Comparison of ENCODE assay signal across 8 mouse cellular contexts in the genomic region with DNA sequence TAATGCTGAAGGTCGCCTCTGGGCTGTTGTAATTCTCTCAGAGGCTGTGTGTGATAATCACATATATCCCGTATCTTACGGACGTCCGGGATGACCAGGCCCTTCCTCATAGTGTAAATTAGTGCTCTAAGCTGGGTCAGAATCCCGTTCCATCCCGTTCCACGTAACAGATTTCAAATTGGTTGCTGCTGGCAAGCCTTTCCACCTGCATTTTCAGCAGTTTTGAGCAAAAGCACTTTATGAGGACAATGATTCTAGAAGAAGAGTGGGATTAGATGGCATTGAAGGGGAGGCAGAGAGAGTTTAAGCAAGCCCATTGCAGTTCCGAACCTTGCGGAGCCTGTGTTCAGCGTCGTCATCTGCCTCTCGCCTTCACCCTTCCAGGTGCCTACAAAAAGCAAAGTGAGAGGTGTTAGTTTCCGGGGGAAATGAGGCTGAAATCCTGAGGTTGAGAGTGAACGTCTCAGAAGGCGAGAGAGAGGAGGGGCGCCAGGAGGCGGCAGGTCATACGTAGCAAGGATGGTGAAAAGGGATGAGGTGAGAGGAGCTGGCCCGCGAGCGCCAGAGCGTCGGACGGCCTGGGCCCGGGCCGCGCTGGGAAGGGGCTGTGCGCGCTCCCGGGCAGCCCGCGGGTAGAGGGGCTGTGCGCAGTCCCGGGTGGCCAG. TPM values are rescaled to one million over a fixed set of nuclear protein-coding genes. Genes with fewer than 3 reads are reported as not detected.
A peak's percentile ranks its signal among the peaks of the same experiment; 100 is the strongest.
DNase-seq lines count a peak whose midpoint lies in the region; ATAC-seq lines count a peak whose summit lies in the region.

No protein-coding gene starts in this region.

- H3K4me1 ChIP-seq in forebrain, embryonic 15.5 days: peaks cover 24% of the 10 kb centered on the region
- peaks cover 10% of the 10 kb centered on the region; the same call in 1 of the 2 replicates for H3K4me1 ChIP-seq in limb, embryonic 12.5 days (replicated peaks)
- H3K4me1 ChIP-seq in neural tube, embryonic 14.5 days (ENCODE audit: control insufficient read depth, insufficient read depth, low read length): 0 out of 2 replicates have a peak, but pooled peaks cover 4% of the 10 kb centered on the region

- H3K4me2 ChIP-seq in forebrain, embryonic 15.5 days (replicated peaks): peak overlapping the region; percentile 70
- H3K4me2 ChIP-seq in limb, embryonic 12.5 days: peak overlapping the region; percentile 71
- H3K4me2 ChIP-seq in neural tube, embryonic 14.5 days (ENCODE audit: low read depth, low read length): peak overlapping the region; percentile 90

- no peaks in the 10 kb centered on the region for H3K9me3 ChIP-seq in forebrain, embryonic 15.5 days
- no peaks in the 10 kb centered on the region for H3K9me3 ChIP-seq in limb, embryonic 12.5 days
- H3K9me3 ChIP-seq in neural tube, embryonic 14.5 days (ENCODE audit: control insufficient read depth, low read length): no peaks in the 10 kb centered on the region

- peak overlapping the region; percentile 88 for H3K27ac ChIP-seq in forebrain, embryonic 15.5 days (replicated peaks)
- peak overlapping the region; percentile 91 for H3K27ac ChIP-seq in limb, embryonic 12.5 days
- peak overlapping the region; percentile 88 for H3K27ac ChIP-seq in neural tube, embryonic 14.5 days (ENCODE audit: low read depth, low read length)

- peak; percentile 65 for DNase-seq in cerebellum, adult 9-10 months
- DNase-seq in cerebellum, adult 11 months: no peak
- peak; percentile 18 to 32 for DNase-seq in right cerebral cortex, adult 2 months (ENCODE audit: low spot score in 2 of 2)
- no peak for DNase-seq in right cerebral cortex, postnatal 4 days
- no peak for DNase-seq in ovary, postnatal 14 days (ENCODE audit: low spot score)

- WGBS in forebrain, embryonic 15.5 days: under 1% methylated on average over 35 of the region's 35 CpGs
- 1% methylated on average over 35 of the region's 35 CpGs for WGBS in limb, embryonic 12.5 days
- WGBS in neural tube, embryonic 14.5 days: under 1% methylated on average over 22 of the region's 35 CpGs

- peak overlapping the region; percentile 72 for H3K4me3 ChIP-seq in forebrain, embryonic 15.5 days
- peak overlapping the region; percentile 68 for H3K4me3 ChIP-seq in limb, embryonic 12.5 days (replicated peaks)
- H3K4me3 ChIP-seq in neural tube, embryonic 14.5 days (ENCODE audit: low read depth, low read length): peak overlapping the region; percentile 65

- peak; percentile 87 for ATAC-seq in forebrain, embryonic 15.5 days (replicated peaks)
- no peak; the same call in 1 of the 2 replicates for ATAC-seq in limb, embryonic 12.5 days (ENCODE audit: insufficient number of reproducible peaks, insufficient read depth, low FRiP score, low TSS enrichment, low read depth)
- peak; percentile 86 for ATAC-seq in neural tube, embryonic 14.5 days (ENCODE audit: low read depth)

- H3K27me3 ChIP-seq in forebrain, embryonic 15.5 days: no peaks in the 10 kb centered on the region
- no peaks in the 10 kb centered on the region for H3K27me3 ChIP-seq in limb, embryonic 12.5 days
- no peaks in the 10 kb centered on the region for H3K27me3 ChIP-seq in neural tube, embryonic 14.5 days (ENCODE audit: control insufficient read depth, insufficient read depth, low read length)

- peak overlapping the region; percentile 84 for H3K9ac ChIP-seq in forebrain, embryonic 15.5 days (replicated peaks)
- H3K9ac ChIP-seq in limb, embryonic 12.5 days (replicated peaks): peak overlapping the region; percentile 84
- peak overlapping the region; percentile 74 for H3K9ac ChIP-seq in neural tube, embryonic 14.5 days (replicated peaks; ENCODE audit: low read depth, low read length)

- H3K36me3 ChIP-seq in forebrain, embryonic 15.5 days: peaks cover 3% of the 10 kb centered on the region; the same call in 1 of the 2 replicates
- H3K36me3 ChIP-seq in limb, embryonic 12.5 days: peaks cover 14% of the 10 kb centered on the region
- no peaks in the 10 kb centered on the region for H3K36me3 ChIP-seq in neural tube, embryonic 14.5 days (ENCODE audit: control insufficient read depth, insufficient read depth, low read length)

RNA-seq across cellular contexts. Expression of a gene that starts 0.5 kb away (rescaled TPM):
- polyA plus RNA-seq in forebrain, embryonic 15.5 days (2015; fragmentation: Nextera tagmentation; extraction: Ambion mirVana): 36.5 and 43.0 TPM in 2 replicates
- polyA plus RNA-seq in limb, embryonic 12.5 days (2016; fragmentation: Nextera tagmentation; extraction: Ambion mirVana): 16.6 and 19.2 TPM in 2 replicates
- polyA plus RNA-seq in neural tube, embryonic 14.5 days (2014; fragmentation: Nextera tagmentation; extraction: Ambion mirVana): 26.0 and 29.7 TPM in 2 replicates

RNA-seq across cellular contexts. Expression of a gene that starts 35.8 kb away (rescaled TPM):
- polyA plus RNA-seq in forebrain, embryonic 15.5 days (2015; fragmentation: Nextera tagmentation; extraction: Ambion mirVana): 88.5 and 90.8 TPM in 2 replicates
- polyA plus RNA-seq in limb, embryonic 12.5 days (2016; fragmentation: Nextera tagmentation; extraction: Ambion mirVana): 81.7 and 82.8 TPM in 2 replicates
- polyA plus RNA-seq in neural tube, embryonic 14.5 days (2014; fragmentation: Nextera tagmentation; extraction: Ambion mirVana): 104 and 118 TPM in 2 replicates

RNA-seq across cellular contexts. Expression of a gene that starts 36.3 kb away (rescaled TPM):
- 107 and 113 TPM in 2 replicates for polyA plus RNA-seq in forebrain, embryonic 15.5 days (2015; fragmentation: Nextera tagmentation; extraction: Ambion mirVana)
- polyA plus RNA-seq in limb, embryonic 12.5 days (2016; fragmentation: Nextera tagmentation; extraction: Ambion mirVana): 35.3 and 36.8 TPM in 2 replicates
- polyA plus RNA-seq in neural tube, embryonic 14.5 days (2014; fragmentation: Nextera tagmentation; extraction: Ambion mirVana): 99.0 and 112 TPM in 2 replicates

RNA-seq across cellular contexts. Expression of a gene that starts 55.5 kb away (rescaled TPM):
- 76.7 and 79.8 TPM in 2 replicates for polyA plus RNA-seq in forebrain, embryonic 15.5 days (2015; fragmentation: Nextera tagmentation; extraction: Ambion mirVana)
- 76.9 and 79.9 TPM in 2 replicates for polyA plus RNA-seq in limb, embryonic 12.5 days (2016; fragmentation: Nextera tagmentation; extraction: Ambion mirVana)
- 44.8 and 54.2 TPM in 2 replicates for polyA plus RNA-seq in neural tube, embryonic 14.5 days (2014; fragmentation: Nextera tagmentation; extraction: Ambion mirVana)

Comparison
In these comparisons a context has a peak if more than half of its experiments do, and no peak if none do; other contexts are left out.
1. DNase-seq: peak in cerebellum, adult 9-10 months (single experiment) and right cerebral cortex, adult 2 months (2 of 2); none in cerebellum, adult 11 months (single experiment), right cerebral cortex, postnatal 4 days (single experiment) and ovary, postnatal 14 days (single experiment).
2. Peak in every context shown above with its lines, with median percentiles within 50 percentile points of each other: H3K27ac ChIP-seq, H3K4me2 ChIP-seq, H3K4me3 ChIP-seq and H3K9ac ChIP-seq.